Mouse (Mus musculus) myocyte (in vitro differentiated cells): ENCODE results near the gene Olfr1386. TPM values are rescaled to one million over a fixed set of nuclear protein-coding genes. Genes with fewer than 3 reads are reported as not detected.
"Not testable (repeated sequence)": the region's sequence is repeated elsewhere in the genome, so short reads cannot be mapped to it uniquely, and the experiment has no call there.

Experiments
- H3K27me3 ChIP-seq: one replicate; pipeline ENCODE4 v1.6.1; 2011; ENCODE audit not compliant: control insufficient read depth, insufficient read depth, insufficient read length
- H3K36me3 ChIP-seq: one replicate; pipeline ENCODE4 v1.6.1; 2011; ENCODE audit not compliant: control insufficient read depth, insufficient read depth
- H3K4me2 ChIP-seq: one replicate; pipeline ENCODE4 v1.6.1; 2011; ENCODE audit warnings: low read depth, control low read depth
- H3K4me3 ChIP-seq: one replicate; pipeline ENCODE4 v1.5.1; 2011; ENCODE audit warnings: mild to moderate bottlenecking, control low read depth, moderate library complexity
- H3K79me2 ChIP-seq: one replicate; pipeline ENCODE4 v1.6.1; 2011; ENCODE audit not compliant: control insufficient read depth, insufficient read depth
- H3ac ChIP-seq: one replicate; pipeline ENCODE4 v1.6.1; 2011; ENCODE audit not compliant: control insufficient read depth, insufficient read length
- CEBPB ChIP-seq: IDR thresholded peaks from 2 replicates; pipeline ENCODE4 v1.6.1; 2011; ENCODE audit warnings: mild to moderate bottlenecking, moderate library complexity; ENCODE audit not compliant: poor library complexity, insufficient read depth, severe bottlenecking
- E2F4 ChIP-seq: IDR thresholded peaks from one replicate; pipeline ENCODE4 v1.6.1; 2011; ENCODE audit warnings: mild to moderate bottlenecking, control low read depth, moderate library complexity; ENCODE audit not compliant: insufficient read depth
- MAX ChIP-seq: IDR thresholded peaks from one replicate; pipeline ENCODE4 v1.6.1; 2011; ENCODE audit warnings: low read depth, mild to moderate bottlenecking, control low read depth
- MYOD1 ChIP-seq, 3 experiments: IDR thresholded peaks; one replicate each; pipeline ENCODE4 v1.6.1; 2011; ENCODE audit warnings: control low read depth in 2 of 3, low read depth in 2 of 3, mild to moderate bottlenecking in 2 of 3, moderate library complexity in 1 of 3; ENCODE audit not compliant: insufficient read length in 2 of 3, control insufficient read depth in 1 of 3
- MYOG ChIP-seq, 3 experiments: IDR thresholded peaks; one replicate each; pipeline ENCODE4 v1.6.1; 2011; ENCODE audit warnings: control low read depth in 2 of 3, low read depth in 2 of 3, mild to moderate bottlenecking in 2 of 3; ENCODE audit not compliant: insufficient read length in 2 of 3, control insufficient read depth in 1 of 3, insufficient read depth in 1 of 3
- POLR2A ChIP-seq: IDR thresholded peaks from one replicate; pipeline ENCODE4 v1.6.1; 2011; ENCODE audit warnings: low read depth, mild to moderate bottlenecking, control low read depth, moderate library complexity; ENCODE audit not compliant: insufficient read length
- POLR2AphosphoS2 ChIP-seq: IDR thresholded peaks from one replicate; pipeline ENCODE4 v1.6.1; 2011; ENCODE audit warnings: low read depth, control low read depth; ENCODE audit not compliant: insufficient read length
- REST ChIP-seq: IDR thresholded peaks from one replicate; pipeline ENCODE4 v1.6.1; 2011; ENCODE audit warnings: mild to moderate bottlenecking, control low read depth, moderate library complexity; ENCODE audit not compliant: insufficient read depth, insufficient read length
- SRF ChIP-seq: IDR thresholded peaks from one replicate; pipeline ENCODE4 v1.6.1; 2011; ENCODE audit warnings: low read depth; ENCODE audit not compliant: control insufficient read depth, insufficient read length
- TCF12 ChIP-seq: IDR thresholded peaks from one replicate; pipeline ENCODE4 v1.6.1; 2011; ENCODE audit warnings: mild to moderate bottlenecking, control low read depth; ENCODE audit not compliant: poor library complexity, insufficient read depth, severe bottlenecking
- TCF3 ChIP-seq: IDR thresholded peaks from one replicate; pipeline ENCODE4 v1.6.1; 2011; ENCODE audit warnings: low read depth, control low read depth; ENCODE audit not compliant: insufficient read length
- USF1 ChIP-seq: IDR thresholded peaks from one replicate; pipeline ENCODE4 v1.6.1; 2011; ENCODE audit warnings: low read depth, mild to moderate bottlenecking, control low read depth, moderate library complexity
- polyA plus RNA-seq: library from polyadenylated mRNA; unstranded; fragments of >200 nt; fragmentation: generic; extraction: Trizol; gene quantifications from one replicate; pipeline ENCODE4 v1.2.1, GENCODE M21; 2012; ENCODE audit warnings: missing spikeins

Gene Olfr1386
- polyA plus RNA-seq, 1 experiment = not detected

DNA sequence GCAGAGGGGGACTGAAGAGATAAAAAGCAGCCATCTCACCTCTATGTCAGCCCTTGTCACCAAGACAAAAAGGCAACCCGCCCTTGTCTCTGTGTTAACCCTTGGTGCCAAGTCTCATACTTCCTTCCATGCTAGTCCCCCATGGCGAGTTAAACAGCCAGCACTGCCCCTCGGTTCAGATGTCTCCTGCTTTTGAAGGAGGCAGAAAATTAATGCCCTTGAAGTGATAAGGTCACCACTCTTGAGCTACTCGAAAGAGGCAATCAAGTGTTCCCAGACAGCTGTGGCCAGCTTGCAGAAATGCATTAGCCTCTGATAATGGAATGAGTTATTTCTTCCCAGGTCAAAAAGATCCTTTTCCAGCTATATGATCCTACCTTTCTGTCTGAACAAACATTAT, 21.1 kb downstream of the Olfr1386 start:
- Histone ChIP-seq H3K4me2 (no peak overlapping the region), H3K4me3 (no peak overlapping the region), H3K79me2 (no peaks in the 10 kb centered on the region), H3K27me3 (no peaks in the 10 kb centered on the region), H3K36me3 (no peaks in the 10 kb centered on the region), H3ac (no peak overlapping the region)
- TF ChIP-seq USF1 = no peak
- TF ChIP-seq POLR2A = no peak
- TF ChIP-seq SRF = no peak
- TF ChIP-seq E2F4 = no peak
- TF ChIP-seq TCF12 = no peak
- TF ChIP-seq MAX = no peak
- TF ChIP-seq MYOG (IDR thresholded peaks at IDR 0.05; ENCODE audit: control insufficient read depth in 1 of 3, insufficient read depth in 1 of 3, insufficient read length in 2 of 3, low read depth in 2 of 3) = no peak
- no peak for TF ChIP-seq CEBPB
- TF ChIP-seq POLR2AphosphoS2 = no peak
- TF ChIP-seq REST = no peak
- no peak for TF ChIP-seq TCF3
- no peak for TF ChIP-seq MYOD1 (IDR thresholded peaks at IDR 0.05; ENCODE audit: control insufficient read depth in 1 of 3, insufficient read length in 2 of 3, low read depth in 2 of 3)

DNA sequence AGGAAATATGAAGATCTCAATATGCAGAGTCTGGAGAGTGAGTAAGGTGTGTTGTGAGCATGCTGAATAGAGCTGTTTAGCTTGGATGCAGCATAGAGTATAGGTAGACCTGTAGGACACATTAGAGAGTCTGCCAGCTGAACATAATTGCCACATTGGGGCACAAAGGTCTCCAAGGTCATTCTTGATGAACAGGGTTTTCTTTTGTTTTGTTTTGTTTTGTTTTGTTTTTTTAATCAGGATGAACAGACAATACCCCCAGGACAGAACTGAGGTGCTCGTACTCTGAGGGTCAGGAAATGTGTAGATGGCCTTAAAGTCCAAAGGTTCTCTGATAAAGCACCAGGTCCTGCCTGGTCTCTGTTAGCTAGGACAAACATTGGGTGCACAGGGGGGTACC, 23.9 kb downstream of the Olfr1386 start, which contains the start of gene Olfr1385:
TSS of gene Olfr1385 (plus strand) at position 301 of the 400 bp plus-strand sequence.
- H3K27me3 ChIP-seq, H3K36me3 ChIP-seq, H3K4me3 ChIP-seq, H3K79me2 ChIP-seq, H3ac ChIP-seq, H3K4me2 ChIP-seq: not testable (repeated sequence)

DNA sequence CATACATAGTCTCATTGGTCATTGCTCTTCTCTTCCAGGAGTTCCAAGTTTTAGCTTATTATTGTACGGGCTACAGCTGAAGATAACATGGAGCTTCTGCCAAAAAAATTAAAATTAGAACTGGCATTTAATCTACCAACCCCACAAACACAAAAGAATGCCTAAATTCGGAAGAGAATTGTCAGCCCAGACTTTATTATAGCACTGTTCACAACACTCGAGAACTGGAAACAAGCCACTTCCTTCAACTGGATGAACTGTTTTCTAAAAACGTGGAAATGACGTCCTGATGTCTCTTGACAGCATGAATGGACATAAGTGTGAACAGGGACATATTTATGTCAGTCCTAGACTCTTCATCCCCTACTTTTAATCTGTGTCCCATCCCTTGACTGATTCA, 53.2 kb downstream of the Olfr1386 start:
- H3K27me3 ChIP-seq = no peaks in the 10 kb centered on the region
- H3K79me2 ChIP-seq = no peaks in the 10 kb centered on the region
- H3K36me3 ChIP-seq = no peaks in the 10 kb centered on the region
- no peak overlapping the region for H3K4me2 ChIP-seq
- no peak overlapping the region for H3ac ChIP-seq
- TF ChIP-seq USF1 (no peak), POLR2AphosphoS2 (no peak), REST (no peak), MAX (no peak), CEBPB (no peak), POLR2A (no peak), TCF3 (no peak), MYOD1 (IDR thresholded peaks at IDR 0.05; ENCODE audit: control insufficient read depth in 1 of 3, insufficient read length in 2 of 3, low read depth in 2 of 3) (no peak), E2F4 (no peak), SRF (no peak), TCF12 (no peak)
- no peak overlapping the region for H3K4me3 ChIP-seq

DNA sequence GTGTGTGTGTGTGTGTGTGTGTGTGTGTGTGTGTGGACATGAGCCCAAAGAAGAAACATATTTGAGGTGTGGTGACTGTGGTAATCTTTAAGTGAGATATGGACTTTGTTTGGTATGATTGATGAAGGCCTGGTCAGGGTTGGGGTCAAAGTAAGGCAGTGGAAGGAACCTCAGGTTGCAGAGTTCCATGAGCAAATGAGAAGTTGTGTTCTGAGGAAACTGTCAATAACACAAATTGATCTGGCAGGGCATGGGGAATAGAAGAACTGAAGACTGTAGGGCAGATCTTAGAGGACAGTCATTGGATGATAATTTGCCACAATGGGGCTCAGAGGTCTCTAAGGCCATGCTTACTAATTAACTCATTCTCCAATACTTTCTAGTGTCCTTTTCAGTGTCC, 54.5 kb downstream of the Olfr1386 start, which contains the start of gene Olfr1383:
TSS of gene Olfr1383 (plus strand) at position 301 of the 400 bp plus-strand sequence.
- TF ChIP-seq POLR2AphosphoS2 = no peak
- no peak for TF ChIP-seq CEBPB
- Histone ChIP-seq H3K79me2 (no peaks in the 10 kb centered on the region), H3K4me3 (no peak within 1 kb of the TSS), H3ac (no peak within 1 kb of the TSS), H3K36me3 (no peaks in the 10 kb centered on the region), H3K27me3 (no peaks in the 10 kb centered on the region), H3K4me2 (no peak within 1 kb of the TSS)

Other genes starting within 250 kb of the Olfr1386 start
- 45.8 TPM for gene Mgat1, start 220.9 kb upstream of the Olfr1386 start, polyA plus RNA-seq
- not detected for gene Olfr1393, start 186.7 kb upstream of the Olfr1386 start, polyA plus RNA-seq
- not detected for gene Olfr1392, start 179.8 kb upstream of the Olfr1386 start, polyA plus RNA-seq
- gene Olfr10, start 160.3 kb upstream of the Olfr1386 start, polyA plus RNA-seq = not detected
- gene Olfr1391, start 142.3 kb upstream of the Olfr1386 start, polyA plus RNA-seq = not detected
- not detected for gene Olfr1390, start 129.9 kb upstream of the Olfr1386 start, polyA plus RNA-seq
- gene Olfr1389, start 42.0 kb upstream of the Olfr1386 start, polyA plus RNA-seq = not detected
- 0.06 TPM for gene Olfr1388, start 28.4 kb upstream of the Olfr1386 start, polyA plus RNA-seq
- gene Olfr1387, start 9.7 kb upstream of the Olfr1386 start, polyA plus RNA-seq = not detected
- gene Olfr1385, start 24.0 kb downstream of the Olfr1386 start, polyA plus RNA-seq = not detected
- not detected for gene Olfr1384, start 41.7 kb downstream of the Olfr1386 start, polyA plus RNA-seq
- gene Olfr1383, start 54.6 kb downstream of the Olfr1386 start, polyA plus RNA-seq = not detected
- not detected for gene Olfr1382, start 63.2 kb downstream of the Olfr1386 start, polyA plus RNA-seq
- not detected for gene Olfr1381, start 78.4 kb downstream of the Olfr1386 start, polyA plus RNA-seq
- gene Olfr1380, start 91.8 kb downstream of the Olfr1386 start, polyA plus RNA-seq = not detected
- gene Flt4, start 144.2 kb downstream of the Olfr1386 start, polyA plus RNA-seq = 0.01 TPM
- not detected for gene Scgb3a1, start 198.6 kb downstream of the Olfr1386 start, polyA plus RNA-seq
- gene Cnot6, start 247.7 kb downstream of the Olfr1386 start, polyA plus RNA-seq = 12.1 TPM